Mouse (Mus musculus): ENCODE measurements at regions not wholly inside any gene's neighbourhood (a gene's known extent, or its start where the extent isn't known, plus 50 kb on each side); places are given as distances from the start of the nearest gene placed in this dataset.

GRCm38 (mm10) chr2:51234427-51234826 lies 85.5 kb upstream of the Rnd3 start:
- no peak for DNase-seq
- Histone ChIP-seq H3K27ac (ENCODE audit: insufficient read depth, low read length) (no peak overlapping the region), H3K4me3 (replicated peaks; ENCODE audit: insufficient read depth, low read depth, low read length) (no peak overlapping the region), H3K4me1 (ENCODE audit: control insufficient read depth, insufficient read depth, low read length) (no peaks in the 10 kb centered on the region), H3K27me3 (ENCODE audit: control insufficient read depth, insufficient read depth, low read length) (no peaks in the 10 kb centered on the region; the same call in 1 of the 2 replicates)
- 58% methylated on average over 5 of the region's 5 CpGs for WGBS
- no peak for TF ChIP-seq POLR2A (IDR thresholded peaks at IDR 0.05; ENCODE audit: borderline replicate concordance, insufficient read depth, low read length)
- no peak for TF ChIP-seq CTCF (IDR thresholded peaks at IDR 0.05; ENCODE audit: borderline replicate concordance, insufficient read depth, low read depth, low read length)

DNA sequence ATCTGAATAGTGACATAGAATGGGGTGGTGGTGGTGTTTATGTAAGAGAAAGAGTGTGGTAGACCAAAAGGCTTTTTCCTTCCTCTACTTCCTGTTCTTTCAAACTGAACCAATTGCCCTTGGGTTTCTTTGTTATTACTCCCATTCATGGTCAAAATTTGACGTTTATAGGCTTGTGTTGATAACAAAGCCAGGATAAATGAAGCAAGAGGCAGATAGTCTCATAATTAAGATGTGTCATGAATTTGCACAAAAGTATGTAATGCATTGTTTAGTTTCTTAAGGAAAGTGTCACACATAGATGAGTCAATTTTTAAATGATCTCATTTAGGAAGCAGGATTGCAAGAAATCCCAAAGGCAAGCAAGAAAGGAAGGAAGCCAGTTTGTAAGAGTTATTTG lies 73.9 kb upstream of the Rnd3 start:
- Histone ChIP-seq H3K4me1 (ENCODE audit: control insufficient read depth, insufficient read depth, low read length) (no peaks in the 10 kb centered on the region), H3K4me3 (replicated peaks; ENCODE audit: insufficient read depth, low read depth, low read length) (no peak overlapping the region), H3K27me3 (ENCODE audit: control insufficient read depth, insufficient read depth, low read length) (no peaks in the 10 kb centered on the region), H3K27ac (ENCODE audit: insufficient read depth, low read length) (no peak overlapping the region)
- DNase-seq, result no peak
- TF ChIP-seq POLR2A (IDR thresholded peaks at IDR 0.05; ENCODE audit: borderline replicate concordance, insufficient read depth, low read length) (no peak), CTCF (IDR thresholded peaks at IDR 0.05; ENCODE audit: borderline replicate concordance, insufficient read depth, low read depth, low read length) (no peak)
- 16% methylated on average over 1 of the region's 1 CpGs for WGBS

DNA sequence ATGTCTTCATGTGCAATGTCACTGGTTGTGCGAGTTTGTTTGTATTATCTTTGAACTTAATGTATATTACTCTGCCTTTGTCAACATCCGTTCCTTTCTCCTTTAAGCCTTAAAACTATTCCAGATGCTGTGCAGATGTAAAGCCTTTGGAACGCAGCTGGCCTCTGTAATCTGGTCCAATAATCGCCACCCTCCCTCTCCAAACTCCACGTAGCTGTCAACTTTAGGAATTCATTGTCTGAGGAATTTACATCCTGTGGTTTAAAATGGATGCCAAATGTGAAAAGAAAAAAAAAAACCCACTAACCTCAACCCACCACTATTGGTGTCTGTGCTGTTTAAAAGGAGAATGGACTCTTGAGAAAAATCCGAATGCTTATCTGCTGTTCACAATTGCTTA lies 70.8 kb upstream of the Rnd3 start:
- H3K27me3 ChIP-seq (ENCODE audit: control insufficient read depth, insufficient read depth, low read length), result no peaks in the 10 kb centered on the region
- TF ChIP-seq POLR2A (IDR thresholded peaks at IDR 0.05; ENCODE audit: borderline replicate concordance, insufficient read depth, low read length) (no peak), CTCF (IDR thresholded peaks at IDR 0.05; ENCODE audit: borderline replicate concordance, insufficient read depth, low read depth, low read length) (no peak)
- 73% methylated on average over 6 of the region's 6 CpGs for WGBS
- no peak overlapping the region for H3K4me3 ChIP-seq (replicated peaks; ENCODE audit: insufficient read depth, low read depth, low read length)
- no peaks in the 10 kb centered on the region for H3K4me1 ChIP-seq (ENCODE audit: control insufficient read depth, insufficient read depth, low read length)
- no peak for DNase-seq
- H3K27ac ChIP-seq (ENCODE audit: insufficient read depth, low read length), result no peak overlapping the region

GRCm38 (mm10) chr2:51207150-51208022 lies 58.5 kb upstream of the Rnd3 start:
- H3K4me1 ChIP-seq (ENCODE audit: control insufficient read depth, insufficient read depth, low read length), result no peaks in the 10 kb centered on the region
- no peak overlapping the region for H3K27ac ChIP-seq (ENCODE audit: insufficient read depth, low read length)
- no peaks in the 10 kb centered on the region for H3K27me3 ChIP-seq (ENCODE audit: control insufficient read depth, insufficient read depth, low read length)
- H3K4me3 ChIP-seq (replicated peaks; ENCODE audit: insufficient read depth, low read depth, low read length), result no peak overlapping the region
- no peak for DNase-seq
- 77% methylated on average over 7 of the region's 7 CpGs for WGBS
- TF ChIP-seq CTCF (IDR thresholded peaks at IDR 0.05; ENCODE audit: borderline replicate concordance, insufficient read depth, low read depth, low read length), result no peak
- TF ChIP-seq POLR2A (IDR thresholded peaks at IDR 0.05; ENCODE audit: borderline replicate concordance, insufficient read depth, low read length), result no peak

DNA sequence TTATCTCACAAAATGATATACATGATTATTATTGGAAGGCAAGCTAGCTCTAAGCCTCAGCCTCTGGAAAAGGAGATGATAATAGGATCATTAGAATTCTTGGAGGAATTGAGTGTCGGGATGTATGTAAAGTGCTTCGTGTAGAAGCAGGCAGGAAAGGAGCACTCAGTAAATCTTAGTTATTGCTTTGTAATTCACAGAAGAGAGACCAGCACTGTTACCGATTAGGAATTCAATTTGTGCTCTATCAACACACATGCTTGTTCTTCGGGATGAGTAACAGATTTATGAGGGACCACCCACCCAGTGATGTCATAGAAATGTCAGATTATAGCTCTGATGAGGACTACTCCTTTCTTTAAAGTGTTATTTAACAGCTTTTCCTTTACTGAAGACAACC lies 57.4 kb upstream of the Rnd3 start:
- DNase-seq, result no peak
- Histone ChIP-seq H3K4me1 (ENCODE audit: control insufficient read depth, insufficient read depth, low read length) (no peaks in the 10 kb centered on the region), H3K4me3 (replicated peaks; ENCODE audit: insufficient read depth, low read depth, low read length) (no peak overlapping the region), H3K27ac (ENCODE audit: insufficient read depth, low read length) (no peak overlapping the region), H3K27me3 (ENCODE audit: control insufficient read depth, insufficient read depth, low read length) (no peaks in the 10 kb centered on the region)
- no peak for TF ChIP-seq CTCF (IDR thresholded peaks at IDR 0.05; ENCODE audit: borderline replicate concordance, insufficient read depth, low read depth, low read length)
- no peak for TF ChIP-seq POLR2A (IDR thresholded peaks at IDR 0.05; ENCODE audit: borderline replicate concordance, insufficient read depth, low read length)
- 71% methylated on average over 4 of the region's 4 CpGs for WGBS
